Mouse (Mus musculus) bone marrow, adult 2 months (tissue): ENCODE measurements around the gene Lrrc31. TPM values are rescaled to one million over a fixed set of nuclear protein-coding genes. Genes with fewer than 3 reads are reported as not detected.
"Not testable (repeated sequence)": the region's sequence is repeated elsewhere in the genome, so short reads cannot be mapped to it uniquely, and the experiment has no call there.

ENCODE experiments used
- H3K27ac ChIP-seq: fragments of 200-500 bp; 2 replicates; pipeline ENCODE4 v1.5.1; 2012; ENCODE audit warnings: low read depth, mild to moderate bottlenecking, control low read depth, inconsistent platforms, low read length; ENCODE audit not compliant: control insufficient read depth, poor library complexity, insufficient read depth
- H3K4me1 ChIP-seq: fragments of 200-500 bp; 2 replicates; pipeline ENCODE4 v1.6.1; 2011; ENCODE audit warnings: low read length; ENCODE audit not compliant: control insufficient read depth, insufficient read depth
- H3K4me3 ChIP-seq: fragments of 200-500 bp; replicated peaks from 2 replicates; pipeline ENCODE3; 2011; ENCODE audit warnings: mild to moderate bottlenecking, low read depth, low read length, control low read depth; ENCODE audit not compliant: control insufficient read depth
- CTCF ChIP-seq: fragments of 200-500 bp; IDR thresholded peaks from 2 replicates; pipeline ENCODE4 v1.5.1; 2011; ENCODE audit warnings: low read length, control low read depth; ENCODE audit not compliant: control insufficient read depth, insufficient read depth
- POLR2A ChIP-seq: fragments of 200-500 bp; IDR thresholded peaks from 2 replicates; pipeline ENCODE4 v1.6.1; 2011; ENCODE audit warnings: low read depth, mild to moderate bottlenecking, control low read depth, low read length, borderline replicate concordance; ENCODE audit not compliant: control insufficient read depth
- WGBS: fragments of 180-500 bp; shearing (Covaris S2); methylation state at CpG from one replicate; pipeline ENCODE4 v1.1.7; 2018; 5-methylcytosine and 5-hydroxymethylcytosine counted together
- polyA plus RNA-seq: library from polyadenylated mRNA; stranded (reverse); fragments of >200 nt; gene quantifications from 2 replicates; pipeline ENCODE4 v1.2.4, GENCODE M21; 2011; ENCODE audit warnings: low replicate concordance; ENCODE audit not compliant: missing spikeins, insufficient read depth, insufficient read length

Gene Lrrc31
- 2.2 TPM in 1 of 2 replicates, not detected in the other for polyA plus RNA-seq

- WGBS = 77% methylated on average over 6 of the region's 6 CpGs
- not testable (repeated sequence) for H3K27ac ChIP-seq, H3K4me3 ChIP-seq, H3K4me1 ChIP-seq
Measured at GRCm38 (mm10) chr3:30699711-30700505, at the start of gene Lrrc31. Gene Lrrc31 (minus strand): TSS chr3:30699843.

- no peak overlapping the region for H3K27ac ChIP-seq
- no peak overlapping the region for H3K4me3 ChIP-seq
- TF ChIP-seq POLR2A = no peak
- no peak for TF ChIP-seq CTCF
- no peaks in the 10 kb centered on the region for H3K4me1 ChIP-seq
- WGBS = 92% methylated on average over 9 of the region's 9 CpGs
Measured at GRCm38 (mm10) chr3:30748316-30748715, 48.7 kb upstream of the Lrrc31 start.

DNA sequence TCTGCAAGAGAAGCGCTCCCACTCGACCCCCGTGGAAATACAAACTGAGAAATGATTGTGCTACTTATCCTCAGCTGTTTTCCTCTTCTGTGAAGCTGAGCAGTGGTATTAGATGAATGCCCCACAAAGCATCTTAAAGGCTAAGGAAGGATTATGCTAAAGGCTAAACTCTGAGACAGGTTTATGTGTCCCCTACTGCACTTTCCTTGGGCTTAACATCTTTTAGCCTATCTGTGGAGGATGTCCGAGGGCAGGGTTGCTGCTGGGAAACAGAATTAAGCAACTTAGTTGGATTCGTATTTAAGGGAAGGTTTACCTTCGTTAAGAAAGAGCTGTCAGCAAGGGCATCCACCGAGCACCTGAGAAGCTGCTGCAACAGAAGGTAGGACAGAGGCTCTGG, 46.4 kb upstream of the Lrrc31 start, which contains the start of gene Samd7:
Gene Samd7 (plus strand): TSS at position 288 of the 400 bp plus-strand sequence.
- no peaks in the 10 kb centered on the region for H3K4me1 ChIP-seq
- TF ChIP-seq POLR2A (no peak), CTCF (no peak)
- WGBS = 72% methylated on average over 7 of the region's 7 CpGs
- H3K4me3 ChIP-seq = no peak within 1 kb of the TSS
- no peak within 1 kb of the TSS for H3K27ac ChIP-seq

GRCm38 (mm10) chr3:30742891-30743290, 43.2 kb upstream of the Lrrc31 start:
- Histone ChIP-seq H3K27ac (no peak overlapping the region), H3K4me1 (no peaks in the 10 kb centered on the region), H3K4me3 (no peak overlapping the region)
- no peak for TF ChIP-seq POLR2A
- TF ChIP-seq CTCF = no peak
- 88% methylated on average over 7 of the region's 7 CpGs for WGBS

GRCm38 (mm10) chr3:30741306-30741705, 41.7 kb upstream of the Lrrc31 start:
- Histone ChIP-seq H3K27ac (no peak overlapping the region), H3K4me3 (no peak overlapping the region), H3K4me1 (no peaks in the 10 kb centered on the region)
- TF ChIP-seq POLR2A = no peak
- TF ChIP-seq CTCF = no peak
- WGBS = 74% methylated on average over 6 of the region's 6 CpGs

DNA sequence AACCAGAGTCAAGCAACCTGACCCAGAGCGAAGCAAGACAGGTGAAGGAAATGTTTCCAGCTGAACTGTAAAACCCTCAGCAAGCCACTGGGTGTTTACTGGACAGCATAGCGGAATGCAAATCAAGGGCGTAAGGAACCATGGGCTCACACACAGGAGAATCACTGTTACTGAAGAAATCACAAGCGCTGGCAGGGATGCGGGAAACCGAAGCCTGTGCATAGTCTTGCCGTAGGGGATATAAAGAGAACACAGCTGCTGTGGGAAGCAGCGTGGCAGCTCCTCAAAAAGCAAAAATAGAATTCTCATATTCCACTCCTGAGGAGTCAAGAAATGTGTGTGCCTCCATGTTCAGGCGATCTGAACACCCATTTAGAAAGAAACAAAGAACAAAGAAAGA, 37.2 kb upstream of the Lrrc31 start:
- 83% methylated on average over 9 of the region's 9 CpGs for WGBS
- Histone ChIP-seq H3K4me3 (no peak overlapping the region), H3K27ac (no peak overlapping the region), H3K4me1 (no peaks in the 10 kb centered on the region)
- TF ChIP-seq CTCF (no peak), POLR2A (no peak)

DNA sequence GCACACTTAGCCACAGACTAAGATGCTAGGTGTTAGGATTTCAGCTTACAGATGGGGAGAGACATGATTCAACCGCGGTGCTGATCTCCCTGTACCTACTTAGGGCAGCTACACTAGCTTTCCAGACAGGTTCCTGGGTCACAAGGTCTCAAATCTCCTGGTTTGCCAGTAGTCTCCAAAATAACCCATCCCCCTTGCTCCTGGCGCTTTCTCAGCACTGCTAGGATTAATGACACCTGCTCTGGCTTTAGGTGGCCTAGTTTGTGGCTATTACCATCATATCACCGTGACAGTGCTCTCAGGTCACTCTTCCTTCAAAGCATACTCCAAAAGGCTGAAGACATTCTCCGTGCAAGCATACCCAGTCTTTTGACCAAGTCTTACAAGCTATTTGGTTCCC, 29.4 kb upstream of the Lrrc31 start:
- 91% methylated on average over 5 of the region's 5 CpGs for WGBS
- H3K4me1 ChIP-seq = no peaks in the 10 kb centered on the region
- H3K4me3 ChIP-seq = no peak overlapping the region
- no peak for TF ChIP-seq CTCF
- no peak for TF ChIP-seq POLR2A
- H3K27ac ChIP-seq = no peak overlapping the region

DNA sequence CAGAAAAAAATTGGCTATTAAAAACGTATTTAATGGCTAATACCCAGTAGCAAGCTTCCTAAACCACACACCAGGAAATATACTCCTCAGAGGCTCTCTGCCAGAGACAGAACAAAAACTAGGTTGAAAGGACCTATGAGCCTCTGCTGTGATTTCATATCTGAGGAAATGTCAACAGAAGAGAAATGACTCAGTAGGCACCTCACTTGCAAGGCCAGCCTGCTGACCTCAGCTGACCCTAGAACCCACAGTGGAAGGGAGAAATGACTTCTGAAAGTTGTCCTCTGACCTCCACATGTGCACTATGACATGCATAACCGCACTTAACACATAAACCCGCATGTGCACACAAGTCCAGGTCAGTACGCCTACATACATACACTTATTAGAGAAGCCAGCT, 27.6 kb upstream of the Lrrc31 start:
- no peak overlapping the region for H3K27ac ChIP-seq
- 65% methylated on average over 4 of the region's 4 CpGs for WGBS
- H3K4me3 ChIP-seq = no peak overlapping the region
- TF ChIP-seq CTCF (no peak), POLR2A (no peak)
- H3K4me1 ChIP-seq = no peaks in the 10 kb centered on the region

GRCm38 (mm10) chr3:30725514-30725913, 25.9 kb upstream of the Lrrc31 start:
- 74% methylated on average over 7 of the region's 7 CpGs for WGBS
- TF ChIP-seq POLR2A (no peak), CTCF (peak; percentile 40; the same call in 1 of the 2 replicates)
- Histone ChIP-seq H3K27ac (no peak overlapping the region), H3K4me3 (no peak overlapping the region), H3K4me1 (no peaks in the 10 kb centered on the region)
